Mouse (Mus musculus) stomach, postnatal 0 days (tissue): ENCODE measurements around the gene Rasip1.

ENCODE experiments used
- CTCF ChIP-seq: IDR thresholded peaks from 2 replicates; pipeline ENCODE4 v1.5.1; 2016; ENCODE audit warnings: antibody characterized with exemption, low read depth, mild to moderate bottlenecking, moderate library complexity
- EP300 ChIP-seq: optimal IDR thresholded peaks from 2 replicates; pipeline ENCODE3; 2016; ENCODE audit warnings: antibody characterized with exemption

- TF ChIP-seq CTCF (no peak), EP300 (no peak)
Observed at GRCm38 (mm10) chr7:45677627-45678295, 50.5 kb downstream of the Rasip1 start.
